Mouse (Mus musculus) thymus, adult 18-20 months (tissue): ENCODE results near the gene Hsf2.
"Not testable (repeated sequence)": the region's sequence is repeated elsewhere in the genome, so short reads cannot be mapped to it uniquely, and the experiment has no call there.

Experiments used
- DNase-seq, 2 experiments: peaks; one replicate each; pipeline ENCODE4 v3.0.0; 2022; ENCODE audit warnings: mixed read lengths in 2 of 2

The Hsf2 gene

GRCm38 (mm10) chr10:57485908-57486541 is at the start of gene Hsf2:
Hsf2 (plus strand) TSS chr10:57486385.
- DNase-seq = peak; percentile 92 to 94

- DNase-seq = no peak
Observed at GRCm38 (mm10) chr10:57437898-57438297, 48.3 kb upstream of the Hsf2 start.

- DNase-seq = no peak
Observed at GRCm38 (mm10) chr10:57441049-57441448, 45.1 kb upstream of the Hsf2 start.

GRCm38 (mm10) chr10:57444392-57444791 is 41.8 kb upstream of the Hsf2 start:
- DNase-seq = no peak

- DNase-seq = no peak
Observed at GRCm38 (mm10) chr10:57445655-57446054, 40.5 kb upstream of the Hsf2 start.

DNA sequence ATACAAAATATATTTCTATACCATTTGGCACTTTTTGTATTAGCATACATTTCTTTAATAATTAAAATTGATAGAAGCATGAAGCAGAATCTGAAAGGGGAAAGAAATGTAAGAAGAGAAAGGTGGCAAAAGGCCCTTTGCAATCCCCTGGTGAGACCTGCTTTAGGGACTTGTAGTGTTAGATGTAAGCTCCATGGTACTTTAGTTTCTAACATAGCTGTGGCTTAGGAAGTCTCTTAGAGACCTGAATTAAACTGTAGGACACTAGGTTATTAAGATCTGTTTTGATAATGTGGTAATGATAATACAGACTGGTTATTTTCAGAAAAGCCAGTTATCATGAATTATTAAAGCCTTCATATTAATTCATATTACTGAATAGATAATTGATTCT is 38.5 kb upstream of the Hsf2 start:
- no peak for DNase-seq

GRCm38 (mm10) chr10:57448051-57448716 is 38.0 kb upstream of the Hsf2 start:
- DNase-seq = peak; percentile 33 to 38

- DNase-seq = not testable (repeated sequence)
Observed at GRCm38 (mm10) chr10:57463298-57463697, 22.9 kb upstream of the Hsf2 start.

DNA sequence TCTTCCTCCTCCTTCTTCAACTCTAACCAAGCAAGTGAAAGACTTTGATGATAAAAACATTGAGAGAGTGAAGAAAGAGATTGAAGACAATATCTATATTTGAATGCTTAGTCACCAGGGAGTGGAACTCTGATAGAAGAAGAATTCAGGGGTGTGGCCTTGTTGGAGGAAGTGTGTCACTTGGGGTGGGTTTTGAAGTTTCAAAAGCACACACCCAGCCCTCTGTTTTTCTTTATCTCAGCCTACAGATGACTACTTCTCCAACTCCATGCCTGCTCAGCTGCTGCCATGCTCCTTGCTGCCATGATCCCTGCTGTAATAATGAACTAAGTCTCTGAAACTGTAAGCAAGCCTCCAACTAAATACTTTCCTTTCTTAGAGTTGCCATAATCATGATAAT is 20.4 kb upstream of the Hsf2 start:
- DNase-seq = no peak

- DNase-seq = no peak
Observed at GRCm38 (mm10) chr10:57477121-57477843, 8.9 kb upstream of the Hsf2 start.

DNA sequence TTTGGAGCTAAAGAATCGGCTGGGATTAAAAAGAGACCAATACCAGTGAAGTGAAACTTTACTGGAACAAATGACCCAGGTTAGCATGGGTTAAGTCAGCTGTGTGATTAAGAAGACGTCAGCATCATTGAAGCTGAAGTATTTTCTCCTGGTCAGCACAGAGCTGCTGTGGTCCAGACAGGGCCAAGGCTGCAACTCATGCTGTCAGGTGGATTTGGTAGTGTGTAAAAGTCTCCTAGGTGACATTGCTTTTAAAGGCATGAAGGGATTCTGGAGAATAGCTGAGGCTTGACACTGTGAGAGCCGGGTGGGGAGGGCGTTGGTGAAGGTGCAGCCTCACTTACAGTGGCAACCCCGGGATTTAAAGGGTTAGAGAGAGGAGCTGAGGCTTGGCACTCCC is 4.5 kb upstream of the Hsf2 start:
- DNase-seq = no peak

GRCm38 (mm10) chr10:57484741-57485140 is 1.4 kb upstream of the Hsf2 start:
- no peak for DNase-seq

DNA sequence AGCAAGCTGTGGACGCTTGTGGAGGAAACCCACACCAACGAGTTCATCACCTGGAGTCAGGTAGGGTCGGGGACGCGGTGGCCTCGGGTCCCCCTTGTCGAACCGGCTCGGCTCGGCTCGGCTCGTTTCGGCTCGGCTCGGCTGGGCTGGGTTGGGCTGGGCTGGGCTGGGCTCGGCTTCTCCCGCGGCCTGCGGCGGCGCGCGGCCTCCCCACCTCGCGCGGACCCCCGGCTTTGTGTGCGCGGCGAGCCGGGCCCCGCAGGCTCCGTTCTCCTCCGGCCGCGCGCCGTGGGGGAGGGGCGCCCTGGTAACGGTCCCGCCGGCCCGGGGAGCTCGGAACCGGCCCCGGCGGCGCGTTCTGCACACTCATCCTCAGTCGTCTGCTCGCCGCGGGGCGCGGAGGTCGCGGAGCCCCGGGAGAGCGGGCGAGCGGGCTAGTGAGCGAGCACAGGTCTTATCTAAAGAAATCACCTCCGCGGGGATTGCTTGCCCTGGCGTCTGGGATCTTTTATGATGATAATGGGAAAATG is 422 bp downstream of the Hsf2 start:
- no peak for DNase-seq

- DNase-seq = no peak
Observed at GRCm38 (mm10) chr10:57487201-57487600, 1.0 kb downstream of the Hsf2 start.

DNA sequence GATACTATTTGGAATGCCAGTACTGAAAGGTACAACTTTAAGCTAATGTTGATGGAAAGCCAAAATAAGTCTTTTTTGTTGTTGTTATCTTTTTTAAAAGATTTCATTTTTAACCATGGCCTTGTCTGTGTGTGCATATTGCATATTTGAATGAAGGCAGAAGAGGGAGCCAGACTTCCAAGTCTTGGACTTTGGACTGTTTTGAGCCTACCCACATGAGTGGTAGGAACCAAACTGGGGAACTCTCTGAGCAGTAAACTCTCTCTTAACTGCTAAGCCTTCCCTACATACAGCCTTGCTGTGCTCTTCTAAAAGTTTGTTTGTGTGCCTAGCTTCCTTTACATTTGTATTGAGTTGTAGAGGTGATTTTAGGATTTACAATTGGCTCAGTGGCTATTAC is 2.4 kb downstream of the Hsf2 start:
- DNase-seq = no peak

DNA sequence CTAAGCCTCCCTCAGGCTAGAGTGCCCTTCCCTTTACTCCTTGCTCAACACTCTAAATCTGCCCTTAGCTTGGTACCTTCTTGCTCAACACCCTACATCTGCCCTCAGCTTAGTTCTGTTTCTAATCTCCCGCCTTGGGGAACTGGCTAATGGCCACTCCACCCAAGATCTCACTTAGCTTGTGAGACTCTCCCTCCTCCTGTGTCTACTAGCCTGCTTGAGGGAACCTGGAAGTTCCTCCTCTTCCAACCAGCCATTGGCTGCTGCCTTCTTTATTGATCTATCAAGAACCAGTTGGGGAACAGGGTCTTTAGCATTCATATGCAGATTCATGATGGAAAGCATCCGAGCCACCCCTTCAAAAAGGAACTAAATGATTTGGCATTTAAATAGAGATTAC is 5.9 kb downstream of the Hsf2 start:
- DNase-seq = no peak

DNA sequence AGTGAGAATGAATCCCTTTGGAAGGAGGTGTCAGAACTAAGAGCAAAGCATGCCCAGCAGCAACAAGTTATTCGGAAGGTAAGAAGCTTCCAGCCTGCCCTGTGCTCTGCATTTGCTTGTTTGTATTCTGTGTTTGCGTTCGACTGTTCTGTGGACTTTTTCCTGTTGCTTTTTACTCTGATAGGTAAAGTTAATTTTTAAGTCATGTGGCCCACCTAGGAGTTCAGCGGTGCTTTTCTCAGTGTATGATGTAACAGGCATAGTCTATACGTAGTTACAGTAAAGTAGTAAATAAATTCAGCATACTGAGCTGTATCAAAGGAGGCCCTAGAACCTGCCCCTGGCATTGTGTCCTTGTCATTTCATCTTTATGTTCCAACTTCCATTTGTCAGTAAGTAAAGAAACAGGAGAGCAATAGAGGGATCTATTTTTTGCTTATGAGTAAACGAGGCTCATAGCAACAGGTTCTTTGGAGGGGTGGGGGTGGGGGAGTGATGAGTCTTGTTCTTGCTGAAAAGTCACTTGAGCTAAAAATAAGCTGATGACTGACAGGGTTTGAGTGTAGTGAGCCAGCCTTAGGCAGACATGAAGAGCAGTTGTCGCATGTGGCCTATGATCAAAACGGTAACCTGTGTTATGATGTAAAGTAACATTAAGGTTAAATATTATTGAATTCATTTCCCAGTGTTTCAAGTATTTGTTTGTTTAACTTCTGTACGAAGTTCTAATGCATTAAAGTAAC is 13.4 kb downstream of the Hsf2 start:
- no peak for DNase-seq

DNA sequence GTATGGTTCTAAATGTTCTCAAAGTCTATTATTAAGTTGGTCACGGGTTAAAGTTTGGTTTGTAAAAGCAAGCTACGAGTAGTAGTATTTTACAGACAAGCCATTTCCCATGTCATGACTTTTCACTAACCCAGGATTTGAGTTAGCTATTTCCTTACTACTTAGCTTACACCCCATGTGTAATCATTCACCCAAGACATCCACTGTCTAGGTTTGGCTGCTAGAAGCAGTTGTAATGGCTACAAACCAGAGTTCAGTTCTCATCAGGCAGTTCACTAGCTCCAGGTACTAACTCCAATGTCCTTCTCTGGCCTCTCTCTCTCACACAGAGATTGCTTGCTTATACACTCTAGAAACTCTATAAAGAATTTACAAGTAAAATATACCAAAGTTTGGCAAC is 28.4 kb downstream of the Hsf2 start:
- DNase-seq = no peak

- no peak for DNase-seq
Observed at GRCm38 (mm10) chr10:57515278-57515677, 29.1 kb downstream of the Hsf2 start.

DNA sequence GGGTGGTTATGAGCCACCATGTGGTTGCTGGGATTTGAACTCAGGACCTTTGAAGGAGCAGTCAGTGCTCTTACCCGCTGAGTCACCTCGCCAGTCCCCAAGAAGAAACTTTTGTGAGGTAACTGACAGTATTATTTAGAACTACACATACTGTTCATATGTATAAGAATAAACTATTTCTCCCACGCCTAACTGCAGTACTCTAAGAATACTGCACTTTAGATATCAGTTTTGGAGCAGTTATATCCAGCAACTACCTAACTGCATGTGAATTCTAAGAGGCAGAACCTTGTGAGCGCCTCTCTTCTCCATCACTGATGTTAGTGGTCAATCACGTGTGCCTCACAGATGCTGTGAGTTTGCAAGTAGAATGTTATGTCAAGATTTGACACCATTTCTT is 40.3 kb downstream of the Hsf2 start:
- no peak for DNase-seq

- DNase-seq = no peak
Observed at GRCm38 (mm10) chr10:57531076-57531475, 44.9 kb downstream of the Hsf2 start.

GRCm38 (mm10) chr10:57531616-57532217 is 45.5 kb downstream of the Hsf2 start:
- no peak for DNase-seq
